Mouse (Mus musculus) left cerebral cortex, adult 11 months (tissue): ENCODE results near the gene Vmn1r19.
"Not testable (repeated sequence)": the region's sequence is repeated elsewhere in the genome, so short reads cannot be mapped to it uniquely, and the experiment has no call there.

ENCODE experiments used
- DNase-seq: peaks from one replicate; pipeline ENCODE4 v3.0.0; 2022; ENCODE audit warnings: low spot score

The Vmn1r19 gene

GRCm38 (mm10) chr6:57403480-57403879 lies at the start of gene Vmn1r19:
TSS of gene Vmn1r19 (plus strand) at chr6:57403780.
- not testable (repeated sequence) for DNase-seq

- no peak for DNase-seq
Observed at GRCm38 (mm10) chr6:57356864-57357263, 46.7 kb upstream of the Vmn1r19 start.

- DNase-seq, result no peak
Observed at GRCm38 (mm10) chr6:57363627-57364026, 40.0 kb upstream of the Vmn1r19 start, which contains the start of gene Vmn1r17. TSS of gene Vmn1r17 (minus strand) at chr6:57363727.

- not testable (repeated sequence) for DNase-seq
Observed at GRCm38 (mm10) chr6:57365866-57366265, 37.7 kb upstream of the Vmn1r19 start.

GRCm38 (mm10) chr6:57367496-57367895 lies 36.1 kb upstream of the Vmn1r19 start:
- DNase-seq, result no peak

GRCm38 (mm10) chr6:57395683-57396082 lies 7.9 kb upstream of the Vmn1r19 start, which contains the start of gene Vmn1r18:
TSS of gene Vmn1r18 (minus strand) at chr6:57395783.
- DNase-seq, result no peak

- DNase-seq, result no peak
Observed at GRCm38 (mm10) chr6:57428630-57429029, 25.1 kb downstream of the Vmn1r19 start, which contains the start of gene Vmn1r20. TSS of gene Vmn1r20 (plus strand) at chr6:57428930.

- DNase-seq, result peak; percentile 6
Observed at GRCm38 (mm10) chr6:57431196-57431595, 27.6 kb downstream of the Vmn1r19 start.
